In genomic region chr13:76827738-76828137, GRCm38 (mm10) we compare ENCODE assay signal across 18 mouse cellular contexts.
"Had no signal": no experiment of that assay in that cellular context is flagged by ENCODE, and none has a peak within 500 bp of the region (broad histone marks: within the 10 kb centered on the region; RNA-seq: fewer than 3 reads in every experiment).

No protein-coding gene starts in this region.

- ATAC-seq: intestine, postnatal 0 days; midbrain, embryonic 15.5 days had no signal

- H3K36me3 ChIP-seq: kidney, embryonic 15.5 days; liver, embryonic 13.5 days; midbrain, embryonic 15.5 days; neural tube, embryonic 13.5 days had no signal

- H3K27me3 ChIP-seq: kidney, embryonic 15.5 days; liver, embryonic 13.5 days; midbrain, embryonic 15.5 days; neural tube, embryonic 13.5 days had no signal

- H3K4me3 ChIP-seq: kidney, embryonic 15.5 days; layer of hippocampus, adult 2 months; left cerebral cortex, adult 2 months; liver, embryonic 13.5 days; midbrain, embryonic 15.5 days; myocyte; neural tube, embryonic 13.5 days had no signal

- H3K9me3 ChIP-seq: kidney, embryonic 15.5 days; liver, embryonic 13.5 days; midbrain, embryonic 15.5 days; neural tube, embryonic 13.5 days had no signal

- H3K4me1 ChIP-seq: kidney, embryonic 15.5 days; liver, embryonic 13.5 days; midbrain, embryonic 15.5 days; neural tube, embryonic 13.5 days had no signal

- H3K27ac ChIP-seq: kidney, embryonic 15.5 days; layer of hippocampus, adult 2 months; left cerebral cortex, adult 2 months; liver, embryonic 13.5 days; midbrain, embryonic 15.5 days; neural tube, embryonic 13.5 days; stomach, postnatal 0 days had no signal

- DNase-seq: kidney, adult 8-10 months; kidney, postnatal 14 days; kidney, postnatal 4 days; layer of hippocampus, postnatal 36 days; liver, embryonic 13.5 days; lung, adult 2 months; lung, postnatal 14 days; lung, postnatal 4 days; right cerebral cortex, postnatal 4 days; thymus, postnatal 25 days had no signal

- H3K9ac ChIP-seq: kidney, embryonic 15.5 days; liver, embryonic 13.5 days; midbrain, embryonic 15.5 days; neural tube, embryonic 13.5 days had no signal

- H3K4me2 ChIP-seq: kidney, embryonic 15.5 days; liver, embryonic 13.5 days; midbrain, embryonic 15.5 days; neural tube, embryonic 13.5 days had no signal
